Mouse (Mus musculus): ENCODE results near the gene 4931406P16Rik. TPM values are rescaled to one million over a fixed set of nuclear protein-coding genes. Genes with fewer than 3 reads are reported as not detected.

Gene 4931406P16Rik
- polyA plus RNA-seq, 1 experiment from 2014 or later = 27.8 TPM

DNA sequence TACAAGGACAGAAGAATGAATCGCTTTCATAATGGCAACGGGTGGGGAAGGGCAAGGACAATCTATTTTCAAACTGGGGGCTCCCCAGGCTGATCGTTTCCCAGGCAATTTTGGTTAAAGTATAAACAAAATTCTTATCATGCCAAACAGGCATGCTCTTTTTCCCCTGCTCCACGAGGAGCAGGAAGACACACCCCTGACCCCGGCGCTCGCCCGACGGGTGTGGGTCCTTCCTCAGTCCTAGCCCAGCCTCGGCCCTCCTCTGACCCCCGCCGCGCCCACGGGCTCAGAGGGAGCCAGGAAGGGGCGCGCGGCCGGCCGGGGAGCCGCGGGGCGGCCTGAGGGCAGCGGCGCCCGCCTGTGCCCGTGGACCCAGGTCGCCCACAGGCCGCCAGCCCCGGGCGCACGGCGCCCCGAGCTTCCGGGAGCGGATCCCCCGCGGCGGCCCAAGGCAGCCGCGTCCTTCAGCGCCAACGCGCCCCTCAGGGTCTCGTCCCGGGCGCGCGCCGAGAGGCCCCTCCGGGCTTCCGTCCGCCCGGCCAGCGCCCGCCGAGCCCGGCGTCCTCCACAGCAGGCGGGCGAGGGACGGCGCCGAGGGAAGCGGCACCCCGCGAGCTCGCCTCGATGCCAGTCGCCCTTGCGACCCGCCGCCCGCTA is 437 bp downstream of the 4931406P16Rik start:
- under 1% methylated on average over 54 of the region's 73 CpGs for WGBS
- H3K27ac ChIP-seq = peak overlapping the region; percentile 87

DNA sequence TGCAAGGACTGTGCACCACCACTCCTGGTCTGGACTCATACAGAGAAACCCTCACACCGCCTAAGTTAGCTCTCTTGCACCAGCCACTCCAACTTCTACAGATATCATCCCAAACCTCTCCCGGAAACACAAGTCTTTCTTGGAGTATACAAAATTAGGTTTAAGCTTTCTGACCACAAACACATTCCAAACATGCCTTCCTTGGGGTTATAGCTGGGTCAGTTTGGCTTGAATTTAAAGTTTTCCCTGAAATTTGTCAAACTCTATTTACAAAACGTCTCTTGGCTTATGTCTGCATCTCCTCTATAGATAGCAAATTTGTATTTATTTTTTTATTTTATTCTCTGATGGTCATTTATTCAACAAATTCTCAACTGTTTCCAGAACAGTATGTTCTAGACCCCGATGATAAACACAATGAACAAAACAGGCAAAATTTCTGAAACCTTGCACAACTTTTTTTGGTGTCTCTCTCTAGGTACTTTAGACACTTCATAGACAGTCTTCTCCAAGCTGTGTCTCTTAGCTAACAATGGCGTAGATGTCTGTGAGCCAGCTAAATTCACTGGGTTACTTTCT is 4.1 kb downstream of the 4931406P16Rik start:
- Histone ChIP-seq H3K36me3 (0 out of 2 replicates have a peak, but pooled peaks cover 4% of the 10 kb centered on the region), H3K9me3 (no peaks in the 10 kb centered on the region), H3K4me2 (no peak overlapping the region), H3K9ac (replicated peaks) (no peak overlapping the region), H3K27ac (no peak overlapping the region), H3K4me3 (replicated peaks) (no peak overlapping the region), H3K4me1 (replicated peaks) (peaks cover 12% of the 10 kb centered on the region; the same call in 1 of the 2 replicates), H3K27me3 (no peaks in the 10 kb centered on the region)
- ATAC-seq (ENCODE audit: insufficient number of reproducible peaks, insufficient read depth, low FRiP score, low TSS enrichment, low read depth) = no peak
- WGBS = 78% methylated on average over 5 of the region's 5 CpGs

More for the DNA sequence above, 437 bp downstream of the 4931406P16Rik start:
- Histone ChIP-seq H3K4me3 (replicated peaks) (peak overlapping the region; percentile 99), H3K36me3 (0 out of 2 replicates have a peak, but pooled peaks cover 4% of the 10 kb centered on the region), H3K9ac (replicated peaks) (peak overlapping the region; percentile 93), H3K4me1 (replicated peaks) (peaks cover 12% of the 10 kb centered on the region; the same call in 1 of the 2 replicates), H3K9me3 (no peaks in the 10 kb centered on the region), H3K27me3 (no peaks in the 10 kb centered on the region), H3K4me2 (peak overlapping the region; percentile 82)
- peak; percentile 81 for ATAC-seq (ENCODE audit: insufficient number of reproducible peaks, insufficient read depth, low FRiP score, low TSS enrichment, low read depth)

DNA sequence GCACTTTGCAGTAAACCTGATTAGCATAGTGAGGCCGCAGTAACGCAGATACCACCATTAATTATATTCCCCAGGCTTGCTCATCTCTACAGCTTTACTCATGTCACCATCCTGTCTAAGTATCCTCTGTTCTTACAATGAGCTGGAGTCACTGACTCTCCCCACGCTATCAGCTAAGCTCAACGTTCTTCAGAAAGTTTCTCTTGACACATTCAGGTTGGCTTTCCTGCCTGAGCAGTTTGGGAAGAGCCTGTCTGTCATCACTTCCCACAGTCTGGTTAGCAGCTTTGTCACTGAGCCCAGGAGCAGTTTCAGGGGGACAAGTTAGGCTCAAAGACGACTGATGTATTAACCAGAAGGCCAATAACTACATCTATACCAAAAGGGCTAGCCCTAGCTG is 4.8 kb downstream of the 4931406P16Rik start:
- no peak overlapping the region for H3K4me3 ChIP-seq (replicated peaks)
- WGBS = 61% methylated on average over 5 of the region's 5 CpGs
- H3K4me1 ChIP-seq (replicated peaks) = peaks cover 12% of the 10 kb centered on the region; the same call in 1 of the 2 replicates
- H3K36me3 ChIP-seq = 0 out of 2 replicates have a peak, but pooled peaks cover 4% of the 10 kb centered on the region
- no peak overlapping the region for H3K9ac ChIP-seq (replicated peaks)
- no peak overlapping the region for H3K4me2 ChIP-seq
- no peak for ATAC-seq (ENCODE audit: insufficient number of reproducible peaks, insufficient read depth, low FRiP score, low TSS enrichment, low read depth)
- no peaks in the 10 kb centered on the region for H3K9me3 ChIP-seq
- no peaks in the 10 kb centered on the region for H3K27me3 ChIP-seq
- no peak overlapping the region for H3K27ac ChIP-seq

DNA sequence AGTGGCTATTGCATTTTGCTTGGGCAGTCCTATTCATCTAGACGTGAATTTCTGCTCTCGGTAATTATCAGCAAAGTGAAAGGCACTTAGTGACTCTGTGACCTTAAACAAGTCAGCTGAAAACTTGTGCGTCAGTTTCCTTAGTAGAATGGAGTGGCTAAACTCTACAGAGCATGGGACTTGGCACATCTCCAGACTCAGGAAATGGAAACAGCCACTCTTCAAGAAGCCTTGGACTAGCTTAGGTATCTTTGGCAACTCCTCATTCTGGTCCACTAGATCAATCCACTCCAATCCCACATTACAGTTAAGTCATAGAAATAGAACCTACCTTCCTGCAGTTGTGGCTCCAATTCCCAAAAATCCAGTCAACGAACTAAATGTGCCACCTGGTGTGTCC is 7.9 kb downstream of the 4931406P16Rik start:
- Histone ChIP-seq H3K4me1 (replicated peaks) (0 out of 2 replicates have a peak, but pooled peaks cover 8% of the 10 kb centered on the region), H3K9me3 (peaks cover 6% of the 10 kb centered on the region; the same call in 1 of the 2 replicates), H3K27ac (no peak overlapping the region), H3K4me3 (replicated peaks) (no peak overlapping the region), H3K27me3 (no peaks in the 10 kb centered on the region), H3K36me3 (peaks cover 11% of the 10 kb centered on the region; the same call in 1 of the 2 replicates), H3K4me2 (no peak overlapping the region), H3K9ac (replicated peaks) (no peak overlapping the region)
- WGBS = 77% methylated on average over 4 of the region's 4 CpGs
- ATAC-seq (ENCODE audit: insufficient number of reproducible peaks, insufficient read depth, low FRiP score, low TSS enrichment, low read depth) = no peak

DNA sequence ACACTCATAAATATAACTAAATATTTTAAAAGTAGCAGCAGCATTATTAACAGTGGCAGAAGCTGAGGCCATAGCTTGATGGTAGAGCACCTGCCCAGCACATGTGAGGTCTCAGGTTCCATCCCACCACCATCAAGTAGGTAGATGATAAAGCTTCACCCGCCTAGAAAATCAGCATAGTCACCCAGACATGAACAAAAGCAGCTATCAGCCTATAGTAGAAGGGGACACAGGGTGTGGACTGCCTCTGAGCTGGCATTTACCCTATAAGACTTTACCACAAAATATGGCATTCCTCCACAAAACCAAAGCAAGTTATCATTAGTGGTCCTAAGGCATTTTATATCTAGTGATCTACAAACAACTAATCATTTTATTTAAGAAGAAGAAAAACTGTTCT is 10.7 kb downstream of the 4931406P16Rik start:
- no peak overlapping the region for H3K9ac ChIP-seq (replicated peaks)
- no peak for ATAC-seq (ENCODE audit: insufficient number of reproducible peaks, insufficient read depth, low FRiP score, low TSS enrichment, low read depth)
- H3K4me2 ChIP-seq = no peak overlapping the region
- peaks cover 6% of the 10 kb centered on the region; the same call in 1 of the 2 replicates for H3K9me3 ChIP-seq
- H3K4me1 ChIP-seq (replicated peaks) = no peaks in the 10 kb centered on the region
- peaks cover 10% of the 10 kb centered on the region; the same call in 1 of the 2 replicates for H3K36me3 ChIP-seq
- WGBS = 95% methylated on average over 1 of the region's 1 CpGs
- H3K27ac ChIP-seq = no peak overlapping the region
- no peaks in the 10 kb centered on the region for H3K27me3 ChIP-seq
- no peak overlapping the region for H3K4me3 ChIP-seq (replicated peaks)

DNA sequence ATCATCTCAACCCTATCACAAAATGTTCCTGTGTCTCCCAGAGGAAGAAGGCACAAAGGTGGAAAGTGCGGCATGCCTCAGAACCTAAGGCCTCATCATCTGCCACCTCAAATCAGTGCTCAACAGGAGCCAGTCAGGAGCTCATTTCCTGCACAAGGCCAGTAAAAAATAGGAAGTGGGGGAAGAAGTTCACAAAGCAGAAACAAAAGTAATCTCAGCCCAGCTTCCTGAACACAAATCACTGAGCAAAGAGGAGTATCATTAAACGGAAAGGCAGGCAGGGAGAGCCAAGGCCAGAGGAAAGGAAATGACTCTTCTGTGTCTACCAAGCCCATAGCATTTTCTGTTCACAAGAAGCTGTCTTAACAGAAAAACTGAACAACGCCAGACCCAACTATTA is 11.4 kb downstream of the 4931406P16Rik start:
- ATAC-seq (ENCODE audit: insufficient number of reproducible peaks, insufficient read depth, low FRiP score, low TSS enrichment, low read depth) = no peak
- Histone ChIP-seq H3K27me3 (no peaks in the 10 kb centered on the region), H3K27ac (no peak overlapping the region), H3K4me1 (replicated peaks) (no peaks in the 10 kb centered on the region), H3K4me3 (replicated peaks) (no peak overlapping the region), H3K9me3 (peaks cover 6% of the 10 kb centered on the region; the same call in 1 of the 2 replicates), H3K9ac (replicated peaks) (no peak overlapping the region), H3K4me2 (no peak overlapping the region), H3K36me3 (peaks cover 10% of the 10 kb centered on the region; the same call in 1 of the 2 replicates)
- 74% methylated on average over 3 of the region's 3 CpGs for WGBS

DNA sequence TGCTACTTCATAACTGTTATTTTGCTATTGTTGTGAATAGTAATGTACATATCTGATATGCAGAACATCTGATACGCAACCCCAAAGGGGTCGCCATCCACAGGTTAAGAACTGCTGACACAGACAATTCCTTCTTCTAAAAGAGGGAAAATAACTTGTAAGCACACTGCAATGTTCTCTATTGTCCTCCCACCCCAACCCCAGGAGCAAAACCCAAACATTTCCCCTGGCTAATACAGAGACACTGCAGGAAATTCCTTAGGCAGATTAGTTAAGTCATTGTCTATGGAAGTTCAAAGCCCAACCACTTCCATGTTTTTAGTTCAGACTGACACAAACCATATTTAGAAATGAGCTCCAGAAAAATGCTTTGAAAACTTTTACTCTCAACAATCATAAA is 14.5 kb downstream of the 4931406P16Rik start:
- no peaks in the 10 kb centered on the region for H3K4me1 ChIP-seq (replicated peaks)
- no peak for ATAC-seq (ENCODE audit: insufficient number of reproducible peaks, insufficient read depth, low FRiP score, low TSS enrichment, low read depth)
- peaks cover 6% of the 10 kb centered on the region; the same call in 1 of the 2 replicates for H3K9me3 ChIP-seq
- H3K9ac ChIP-seq (replicated peaks) = no peak overlapping the region
- H3K4me3 ChIP-seq (replicated peaks) = no peak overlapping the region
- no peaks in the 10 kb centered on the region for H3K27me3 ChIP-seq
- peaks cover 10% of the 10 kb centered on the region; the same call in 1 of the 2 replicates for H3K36me3 ChIP-seq
- H3K27ac ChIP-seq = no peak overlapping the region
- 98% methylated on average over 2 of the region's 2 CpGs for WGBS
- no peak overlapping the region for H3K4me2 ChIP-seq

DNA sequence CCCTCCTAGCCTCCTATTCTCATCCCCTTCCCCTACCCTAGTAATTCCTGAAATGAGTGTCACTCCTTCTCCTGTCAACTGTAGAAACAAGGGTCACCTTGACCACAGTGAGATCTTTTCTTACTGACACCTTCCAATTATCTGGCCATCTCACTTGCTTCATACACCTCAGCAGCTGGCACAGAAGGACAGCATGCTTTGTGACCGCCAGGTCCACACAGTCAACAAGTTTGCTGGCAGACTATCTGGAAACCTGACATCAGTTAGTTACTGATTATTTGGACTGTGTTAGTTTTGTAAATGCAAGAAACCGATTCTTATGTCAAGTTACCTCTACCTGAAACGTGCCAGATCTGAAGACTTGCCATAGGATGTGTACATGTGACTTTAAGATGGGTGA is 17.2 kb downstream of the 4931406P16Rik start:
- no peak overlapping the region for H3K4me3 ChIP-seq (replicated peaks)
- 90% methylated on average over 3 of the region's 3 CpGs for WGBS
- no peak for ATAC-seq (ENCODE audit: insufficient number of reproducible peaks, insufficient read depth, low FRiP score, low TSS enrichment, low read depth)
- no peaks in the 10 kb centered on the region for H3K36me3 ChIP-seq
- H3K27me3 ChIP-seq = no peaks in the 10 kb centered on the region
- no peaks in the 10 kb centered on the region for H3K4me1 ChIP-seq (replicated peaks)
- no peak overlapping the region for H3K27ac ChIP-seq
- no peak overlapping the region for H3K9ac ChIP-seq (replicated peaks)
- H3K4me2 ChIP-seq = no peak overlapping the region
- no peaks in the 10 kb centered on the region for H3K9me3 ChIP-seq

DNA sequence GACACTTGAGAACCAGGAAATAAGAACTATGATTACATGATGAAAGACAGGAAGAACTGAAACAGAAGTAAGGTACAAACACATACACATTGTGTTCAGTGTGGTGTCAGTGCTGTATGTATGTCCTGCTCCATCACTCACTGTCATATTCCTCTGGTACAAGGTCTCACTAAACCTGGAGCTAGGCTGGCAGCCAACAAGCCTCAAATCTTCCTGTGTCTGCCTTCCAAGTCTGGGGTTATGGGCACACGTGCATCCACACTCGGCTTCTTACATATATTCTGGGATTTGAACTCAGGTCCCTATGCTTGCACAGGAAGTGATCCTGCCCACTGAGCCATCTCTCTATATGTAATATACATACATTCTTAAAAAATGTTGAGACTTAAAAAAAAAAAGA is 20.7 kb downstream of the 4931406P16Rik start:
- H3K4me3 ChIP-seq (replicated peaks) = no peak overlapping the region
- no peak overlapping the region for H3K9ac ChIP-seq (replicated peaks)
- 87% methylated on average over 2 of the region's 2 CpGs for WGBS
- H3K9me3 ChIP-seq = no peaks in the 10 kb centered on the region
- H3K36me3 ChIP-seq = no peaks in the 10 kb centered on the region
- no peak overlapping the region for H3K27ac ChIP-seq
- no peak for ATAC-seq (ENCODE audit: insufficient number of reproducible peaks, insufficient read depth, low FRiP score, low TSS enrichment, low read depth)
- no peak overlapping the region for H3K4me2 ChIP-seq
- H3K4me1 ChIP-seq (replicated peaks) = no peaks in the 10 kb centered on the region
- no peaks in the 10 kb centered on the region for H3K27me3 ChIP-seq

DNA sequence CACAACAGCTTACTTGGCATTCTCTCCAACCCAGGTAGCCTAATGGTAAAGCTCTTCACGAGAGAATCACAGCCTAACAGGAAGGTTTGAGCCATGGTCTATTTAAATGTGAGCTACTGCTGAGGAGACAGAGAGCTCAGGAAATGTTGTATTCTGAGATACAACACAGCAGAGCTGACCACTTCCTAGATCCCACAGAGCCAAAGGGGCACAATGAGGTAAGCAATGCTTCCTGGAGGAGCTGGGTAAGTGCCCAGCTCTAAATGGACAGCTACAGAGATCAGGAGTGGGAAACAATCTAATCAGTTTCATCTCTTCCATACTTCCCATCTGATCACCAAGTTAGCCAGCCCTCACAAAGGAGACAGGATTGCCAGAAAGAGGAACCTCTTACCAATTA is 22.1 kb downstream of the 4931406P16Rik start:
- 78% methylated on average over 1 of the region's 1 CpGs for WGBS
- Histone ChIP-seq H3K4me2 (no peak overlapping the region), H3K27me3 (no peaks in the 10 kb centered on the region), H3K27ac (no peak overlapping the region), H3K9ac (replicated peaks) (no peak overlapping the region), H3K4me3 (replicated peaks) (no peak overlapping the region), H3K36me3 (no peaks in the 10 kb centered on the region), H3K9me3 (no peaks in the 10 kb centered on the region), H3K4me1 (replicated peaks) (no peaks in the 10 kb centered on the region)
- no peak for ATAC-seq (ENCODE audit: insufficient number of reproducible peaks, insufficient read depth, low FRiP score, low TSS enrichment, low read depth)

DNA sequence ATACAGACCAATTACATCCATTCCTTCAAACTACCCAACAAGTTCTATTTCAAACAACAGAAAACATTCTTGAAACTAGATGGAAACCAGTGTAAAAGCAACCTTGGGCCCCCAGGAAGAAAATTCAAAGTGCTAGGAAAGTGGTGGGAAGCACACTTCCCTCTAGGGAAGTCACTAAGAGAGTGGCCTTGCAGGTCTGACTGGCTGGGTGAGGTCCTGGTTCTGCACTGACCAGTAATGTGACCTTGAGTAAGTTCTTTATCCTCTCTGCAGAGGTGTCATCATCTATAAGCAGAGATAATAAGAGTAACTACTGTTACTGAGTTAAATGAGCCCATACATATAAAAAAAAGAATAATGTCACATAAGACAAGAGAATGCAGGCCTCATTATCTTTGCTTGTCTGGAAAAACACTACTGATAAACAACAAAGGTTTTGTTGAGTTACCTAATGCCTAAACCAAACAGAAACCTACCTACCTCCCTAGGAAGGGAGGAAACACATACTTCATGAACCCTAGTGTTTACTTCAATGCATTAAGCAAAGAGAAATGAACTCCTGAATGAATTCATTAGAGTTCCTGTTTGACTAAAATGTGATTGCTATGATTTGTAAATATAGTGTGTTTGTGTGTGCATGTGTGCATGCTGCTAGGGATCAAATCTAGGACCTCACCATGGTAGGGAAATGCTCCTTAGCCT is 22.8 kb downstream of the 4931406P16Rik start:
- Histone ChIP-seq H3K27ac (no peak overlapping the region), H3K9me3 (no peaks in the 10 kb centered on the region), H3K4me1 (replicated peaks) (no peaks in the 10 kb centered on the region), H3K27me3 (no peaks in the 10 kb centered on the region), H3K9ac (replicated peaks) (no peak overlapping the region), H3K4me2 (no peak overlapping the region), H3K36me3 (no peaks in the 10 kb centered on the region), H3K4me3 (replicated peaks) (no peak overlapping the region)
- no peak for ATAC-seq (ENCODE audit: insufficient number of reproducible peaks, insufficient read depth, low FRiP score, low TSS enrichment, low read depth)

Measured in limb, embryonic 12.5 days (tissue).